Mouse (Mus musculus) liver, embryonic 14.5 days (tissue): ENCODE results near the gene Parg. TPM values are rescaled to one million over a fixed set of nuclear protein-coding genes. Genes with fewer than 3 reads are reported as not detected.

ENCODE experiments used
- ATAC-seq: fragments of 200-750 bp; cut with Nextera tagmentation; 2 replicates; pipeline ENCODE4 v1.8.0; 2017; ENCODE audit warnings: moderate number of reproducible peaks, mild to moderate bottlenecking, moderate library complexity; ENCODE audit not compliant: insufficient read depth
- DNase-seq, 3 experiments: peaks; one replicate each; pipeline ENCODE4 v3.0.0-alpha.2; 2012 to 2013; ENCODE audit warnings: low read depth in 3 of 3, low spot score in 3 of 3
- H3K27ac ChIP-seq: fragments of 300-500 bp; sonication (generic); 2 replicates; pipeline ENCODE4 v1.5.1; 2014; ENCODE audit warnings: moderate library complexity, mild to moderate bottlenecking, control low read depth, inconsistent platforms
- H3K27me3 ChIP-seq: fragments of 300-500 bp; sonication (generic); 2 replicates; pipeline ENCODE4 v1.6.1; 2014; ENCODE audit warnings: mild to moderate bottlenecking, low read length, moderate library complexity; ENCODE audit not compliant: control insufficient read depth, insufficient read depth
- H3K36me3 ChIP-seq: fragments of 300-500 bp; sonication (generic); replicated peaks from 2 replicates; pipeline ENCODE4 v1.6.1; 2014; ENCODE audit warnings: low read depth; ENCODE audit not compliant: control insufficient read depth, insufficient read depth
- H3K4me1 ChIP-seq, 2 experiments: fragments of 200-500 bp in 1 of 2; fragments of 300-500 bp in 1 of 2; sonication (generic) in 1 of 2; replicated peaks; 2 replicates each; pipeline ENCODE4 v1.6.1; 2012 to 2014; ENCODE audit warnings: antibody characterized with exemption in 1 of 2, inconsistent platforms in 1 of 2, low read length in 1 of 2; ENCODE audit not compliant: control insufficient read depth in 2 of 2, insufficient read depth in 2 of 2
- H3K4me2 ChIP-seq: fragments of 300-500 bp; sonication (generic); 2 replicates; pipeline ENCODE4 v1.6.1; 2014; ENCODE audit warnings: low read depth, mild to moderate bottlenecking, control low read depth, moderate library complexity
- H3K4me3 ChIP-seq, 2 experiments: fragments of 200-500 bp in 1 of 2; fragments of 300-500 bp in 1 of 2; sonication (generic) in 1 of 2; 2 replicates each; pipeline ENCODE4 v1.5.1; 2012 to 2014; ENCODE audit warnings: low read depth in 2 of 2, low read length in 2 of 2, mild to moderate bottlenecking in 2 of 2, control low read depth in 1 of 2, inconsistent platforms in 1 of 2, moderate library complexity in 1 of 2; ENCODE audit not compliant: insufficient read depth in 1 of 2
- H3K9ac ChIP-seq: fragments of 300-500 bp; sonication (generic); replicated peaks from 2 replicates; pipeline ENCODE4 v1.6.1; 2014; ENCODE audit warnings: mild to moderate bottlenecking, control low read depth, moderate library complexity
- H3K9me3 ChIP-seq: fragments of 300-500 bp; sonication (generic); 2 replicates; pipeline ENCODE4 v1.6.1; 2016; ENCODE audit warnings: low read length, mixed read lengths; ENCODE audit not compliant: control insufficient read depth
- CTCF ChIP-seq: IDR thresholded peaks from 2 replicates; pipeline ENCODE4 v1.5.1; 2016; ENCODE audit warnings: antibody characterized with exemption, low read depth, control low read depth
- EP300 ChIP-seq: IDR thresholded peaks from 2 replicates; pipeline ENCODE4 v1.6.1; 2016; ENCODE audit warnings: antibody characterized with exemption, low read depth
- WGBS: fragments of 180-500 bp; shearing (Covaris S2); extraction: QIAGEN DNeasy Blood & Tissue Kit; methylation state at CpG from one replicate; pipeline ENCODE4 v1.1.7; 2014; ENCODE audit not compliant: insufficient replicate concordance; 5-methylcytosine and 5-hydroxymethylcytosine counted together
- polyA plus RNA-seq, 2 experiments: library from polyadenylated mRNA; depleted of rRNA in 1 of 2; stranded (reverse) in 1 of 2; unstranded in 1 of 2; fragments of >200 nt; fragmentation: Nextera tagmentation in 1 of 2; extraction: Ambion mirVana in 1 of 2; gene quantifications; 2 replicates each; pipeline versions ENCODE4 v1.2.1 to v1.2.3; 2012 to 2014

Parg gene
- polyA plus RNA-seq, 2 experiments, result 6.0 to 12.6 TPM

DNA sequence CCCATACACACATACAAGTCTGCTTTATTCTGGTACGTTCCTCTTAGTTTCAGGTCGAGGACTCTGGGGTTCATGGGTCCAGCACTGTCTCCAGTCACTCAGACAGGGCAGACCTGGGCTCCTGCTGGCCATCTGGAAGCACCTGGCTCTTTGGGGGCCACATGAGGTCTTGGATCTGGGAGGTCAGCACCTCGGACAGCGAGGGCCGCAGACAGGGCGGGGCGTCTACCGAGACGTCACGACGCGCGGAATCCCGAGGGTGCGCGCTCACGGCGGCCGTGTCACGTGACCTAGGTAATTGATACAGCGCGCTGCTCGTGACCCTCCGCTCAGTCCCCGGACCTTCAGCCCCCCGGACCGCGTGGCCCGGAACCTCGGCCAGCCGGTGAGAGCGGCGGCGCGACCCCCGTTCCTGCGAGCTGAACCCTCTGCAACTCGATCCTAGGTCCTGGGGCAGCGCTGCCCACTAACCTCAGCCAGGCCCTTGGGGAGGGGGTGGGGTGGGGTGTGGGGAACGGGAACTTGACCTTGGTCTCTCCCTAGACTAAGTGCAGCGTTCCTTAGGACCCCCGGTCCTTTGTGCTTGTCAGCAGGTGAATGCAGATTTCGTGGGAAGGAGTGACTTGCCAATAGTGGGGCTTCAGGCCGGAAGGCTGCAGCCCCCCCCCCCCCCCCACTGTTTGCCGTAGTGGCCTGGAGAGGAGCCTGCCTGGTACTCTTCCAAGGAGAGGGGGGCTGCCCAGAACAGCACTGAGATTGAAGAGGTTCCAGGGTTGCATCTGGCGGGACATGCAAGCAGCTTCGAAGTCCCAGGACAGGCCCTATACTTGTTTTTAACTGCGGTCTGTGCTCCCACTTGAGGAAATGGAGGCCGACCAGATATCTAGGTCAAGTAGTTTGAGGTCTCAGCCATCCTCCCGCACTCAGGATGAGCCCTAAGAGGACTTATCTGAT, 120.3 kb downstream of the Parg start, which contains the start of gene Ogdhl:
Gene Ogdhl, plus strand, starts transcription at position 288 of the 954 bp plus-strand sequence.
- H3K9me3 ChIP-seq, result no peaks in the 10 kb centered on the region
- peak within 1 kb of the TSS; percentile 72 for H3K4me2 ChIP-seq
- WGBS, result 2% methylated on average over 49 of the region's 50 CpGs
- ATAC-seq (peak; percentile 56; the same call in 1 of the 2 replicates), DNase-seq (peak; percentile 28 to 57 (median 38))
- H3K9ac ChIP-seq, result 0 out of 2 replicates have a peak within 1 kb of the TSS, but pooled peaks have one; percentile 6
- no peak within 1 kb of the TSS for H3K27ac ChIP-seq
- no peaks in the 10 kb centered on the region for H3K36me3 ChIP-seq
- H3K4me3 ChIP-seq, result peak within 1 kb of the TSS; percentile 36 to 58
- no peaks in the 10 kb centered on the region for H3K4me1 ChIP-seq
- no peaks in the 10 kb centered on the region for H3K27me3 ChIP-seq
- no peak for TF ChIP-seq CTCF
- no peak for TF ChIP-seq EP300

DNA sequence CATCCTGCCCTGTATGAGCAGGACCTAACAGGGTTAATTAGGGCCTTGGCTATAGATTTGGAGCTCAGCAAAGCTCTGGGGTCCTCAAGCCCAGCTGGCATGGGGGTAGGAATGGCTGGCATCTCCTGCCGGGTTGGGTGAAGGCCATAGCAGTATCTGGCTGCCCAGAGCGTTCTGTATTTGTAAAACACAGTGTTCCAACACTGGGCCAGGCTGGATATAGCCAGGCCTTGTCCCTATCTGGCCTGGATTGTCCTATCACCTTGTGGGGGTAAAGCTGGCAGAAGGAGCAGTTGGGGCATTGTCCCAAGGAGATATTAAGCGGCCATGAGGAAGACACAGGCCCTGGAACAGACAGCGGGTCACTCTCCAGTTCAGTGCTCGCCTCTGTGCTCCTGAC, 121.5 kb downstream of the Parg start:
- H3K4me2 ChIP-seq, result no peak overlapping the region
- H3K27ac ChIP-seq, result no peak overlapping the region
- no peaks in the 10 kb centered on the region for H3K9me3 ChIP-seq
- H3K9ac ChIP-seq, result no peak overlapping the region
- TF ChIP-seq CTCF (no peak), EP300 (no peak)
- no peaks in the 10 kb centered on the region for H3K36me3 ChIP-seq
- H3K27me3 ChIP-seq, result no peaks in the 10 kb centered on the region
- no peak for DNase-seq
- ATAC-seq, result no peak
- H3K4me3 ChIP-seq, result no peak overlapping the region
- WGBS, result 51% methylated on average over 5 of the region's 5 CpGs
- H3K4me1 ChIP-seq, result no peaks in the 10 kb centered on the region

- H3K9me3 ChIP-seq, result no peaks in the 10 kb centered on the region
These were observed 125.6 kb downstream of the Parg start for GRCm38 (mm10) chr14:32327366-32327765.

GRCm38 (mm10) chr14:32332515-32333445, 131.0 kb downstream of the Parg start:
- Histone ChIP-seq H3K4me3 (no peak overlapping the region), H3K4me2 (no peak overlapping the region)
- TF ChIP-seq EP300 (no peak), CTCF (no peak)

More at GRCm38 (mm10) chr14:32327366-32327765, 125.6 kb downstream of the Parg start:
- WGBS, result 66% methylated on average over 9 of the region's 9 CpGs
- H3K4me2 ChIP-seq, result no peak overlapping the region
- no peak overlapping the region for H3K9ac ChIP-seq
- TF ChIP-seq CTCF (no peak), EP300 (no peak)
- ATAC-seq, result no peak
- no peak overlapping the region for H3K4me3 ChIP-seq
- H3K36me3 ChIP-seq, result no peaks in the 10 kb centered on the region
- H3K27ac ChIP-seq, result no peak overlapping the region
- H3K27me3 ChIP-seq, result no peaks in the 10 kb centered on the region
- no peaks in the 10 kb centered on the region for H3K4me1 ChIP-seq
- no peak for DNase-seq

More at GRCm38 (mm10) chr14:32332515-32333445, 131.0 kb downstream of the Parg start:
- DNase-seq (no peak), ATAC-seq (no peak)
- 71% methylated on average over 20 of the region's 20 CpGs for WGBS
- no peaks in the 10 kb centered on the region for H3K27me3 ChIP-seq
- no peaks in the 10 kb centered on the region for H3K36me3 ChIP-seq
- H3K9ac ChIP-seq, result no peak overlapping the region
- no peaks in the 10 kb centered on the region for H3K9me3 ChIP-seq
- H3K27ac ChIP-seq, result no peak overlapping the region
- no peaks in the 10 kb centered on the region for H3K4me1 ChIP-seq
